Mouse (Mus musculus) testis, adult 2 months (tissue): Measurements from ENCODE around the gene Tex48. TPM values are rescaled to one million over a fixed set of nuclear protein-coding genes. Genes with fewer than 3 reads are reported as not detected.

Source experiments
- H3K27ac ChIP-seq: fragments of 200-500 bp; 2 replicates; pipeline ENCODE4 v1.5.1; 2012; ENCODE audit warnings: low read depth, low read length; ENCODE audit not compliant: control insufficient read depth, insufficient read depth
- H3K27me3 ChIP-seq: fragments of 200-500 bp; 2 replicates; pipeline ENCODE4 v1.6.1; 2012; ENCODE audit warnings: mild to moderate bottlenecking, low read length, moderate library complexity; ENCODE audit not compliant: control insufficient read depth, insufficient read depth
- H3K36me3 ChIP-seq: fragments of 200-500 bp; 2 replicates; pipeline ENCODE4 v1.6.1; 2012; ENCODE audit warnings: mild to moderate bottlenecking, low read length; ENCODE audit not compliant: control insufficient read depth, insufficient read depth
- H3K4me1 ChIP-seq: fragments of 200-500 bp; 2 replicates; pipeline ENCODE4 v1.6.1; 2012; ENCODE audit warnings: low read length; ENCODE audit not compliant: control insufficient read depth, insufficient read depth
- H3K4me3 ChIP-seq: fragments of 200-500 bp; 2 replicates; pipeline ENCODE4 v1.5.1; 2012; ENCODE audit warnings: low read depth, mild to moderate bottlenecking, low read length, moderate library complexity, mixed read lengths; ENCODE audit not compliant: control insufficient read depth
- CTCF ChIP-seq: fragments of 200-500 bp; IDR thresholded peaks from 2 replicates; pipeline ENCODE4 v1.5.1; 2012; ENCODE audit warnings: low read depth, mild to moderate bottlenecking, inconsistent platforms, low read length, moderate library complexity; ENCODE audit not compliant: control insufficient read depth, insufficient read depth, insufficient replicate concordance
- POLR2A ChIP-seq: fragments of 200-500 bp; IDR thresholded peaks from 2 replicates; pipeline ENCODE4 v1.6.1; 2012; ENCODE audit warnings: low read depth, mild to moderate bottlenecking, inconsistent platforms, low read length, moderate library complexity; ENCODE audit not compliant: control insufficient read depth
- polyA plus RNA-seq: library from polyadenylated mRNA; depleted of rRNA; stranded (reverse); fragments of >200 nt; gene quantifications from 2 replicates; pipeline ENCODE4 v1.2.3, GENCODE M21; 2012

Tex48 gene
- polyA plus RNA-seq, 1 experiment: 562 TPM

DNA sequence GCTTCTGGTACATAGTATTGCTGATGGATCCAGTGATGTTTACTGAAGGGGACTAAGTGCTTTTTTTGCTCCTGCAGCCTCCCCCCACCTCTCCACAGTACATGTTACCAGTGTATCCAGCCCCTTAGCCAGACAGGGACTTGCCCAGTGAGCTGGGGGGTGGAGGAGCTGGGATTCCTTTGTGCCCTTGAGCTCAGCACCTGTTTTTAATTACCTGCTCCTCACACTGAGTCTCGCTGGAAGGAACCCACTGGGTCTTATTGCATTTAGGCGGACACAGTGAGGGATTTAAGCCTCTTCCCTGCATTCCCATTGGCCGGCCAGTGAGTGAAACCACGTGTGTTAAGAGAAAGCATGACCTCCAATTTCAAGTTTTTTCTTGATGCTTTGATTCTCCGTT lies 39.6 kb downstream of the Tex48 start:
- Histone ChIP-seq H3K27me3 (no peaks in the 10 kb centered on the region), H3K4me1 (no peaks in the 10 kb centered on the region), H3K36me3 (no peaks in the 10 kb centered on the region), H3K4me3 (no peak overlapping the region), H3K27ac (no peak overlapping the region)
- TF ChIP-seq POLR2A (no peak), CTCF (no peak)

DNA sequence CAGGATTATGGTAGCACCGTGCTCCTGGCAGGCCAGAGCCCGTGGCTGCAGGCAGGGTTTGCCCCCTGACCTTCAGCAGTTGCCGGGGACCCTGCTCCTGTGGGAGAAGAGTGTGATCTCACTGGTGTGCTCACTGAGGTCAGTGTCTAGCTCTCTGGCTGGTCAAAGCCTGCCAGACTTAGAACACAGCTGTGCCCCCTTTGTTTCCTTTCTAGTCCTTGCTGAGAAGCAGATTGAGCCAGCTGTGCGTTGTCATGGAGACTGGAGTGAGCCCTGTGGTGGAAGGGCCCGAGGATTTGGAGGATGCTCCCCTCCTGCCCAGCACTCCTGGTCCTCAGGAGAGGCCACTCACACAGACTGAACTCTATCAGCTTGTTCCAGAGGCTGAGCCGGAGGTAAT lies 42.1 kb downstream of the Tex48 start:
- Histone ChIP-seq H3K4me1 (no peaks in the 10 kb centered on the region), H3K36me3 (no peaks in the 10 kb centered on the region), H3K27me3 (no peaks in the 10 kb centered on the region), H3K4me3 (no peak overlapping the region), H3K27ac (no peak overlapping the region)
- TF ChIP-seq CTCF (no peak), POLR2A (no peak)

DNA sequence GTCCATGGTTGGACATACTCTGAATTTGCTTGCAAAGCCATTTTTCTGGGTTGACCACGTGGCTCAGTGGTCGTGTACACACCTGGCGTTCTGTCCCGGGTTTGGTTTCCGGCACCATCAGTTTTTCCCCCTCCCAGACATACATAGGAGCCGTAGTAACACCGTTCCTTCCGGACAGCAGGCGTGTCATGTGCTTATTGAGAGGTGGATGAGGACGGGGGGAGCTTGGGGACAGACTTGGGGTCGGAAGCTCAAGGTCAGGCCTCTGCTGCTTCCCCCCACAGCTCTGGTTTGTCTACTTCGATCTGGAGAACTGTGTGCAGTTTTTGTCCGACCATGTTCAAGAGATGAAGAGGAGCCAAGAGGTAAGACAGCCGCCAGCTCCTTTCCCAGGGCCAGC lies 42.6 kb downstream of the Tex48 start:
- no peaks in the 10 kb centered on the region for H3K27me3 ChIP-seq
- no peak for TF ChIP-seq POLR2A
- TF ChIP-seq CTCF: no peak
- H3K27ac ChIP-seq: no peak overlapping the region
- no peaks in the 10 kb centered on the region for H3K4me1 ChIP-seq
- no peak overlapping the region for H3K4me3 ChIP-seq
- no peaks in the 10 kb centered on the region for H3K36me3 ChIP-seq

DNA sequence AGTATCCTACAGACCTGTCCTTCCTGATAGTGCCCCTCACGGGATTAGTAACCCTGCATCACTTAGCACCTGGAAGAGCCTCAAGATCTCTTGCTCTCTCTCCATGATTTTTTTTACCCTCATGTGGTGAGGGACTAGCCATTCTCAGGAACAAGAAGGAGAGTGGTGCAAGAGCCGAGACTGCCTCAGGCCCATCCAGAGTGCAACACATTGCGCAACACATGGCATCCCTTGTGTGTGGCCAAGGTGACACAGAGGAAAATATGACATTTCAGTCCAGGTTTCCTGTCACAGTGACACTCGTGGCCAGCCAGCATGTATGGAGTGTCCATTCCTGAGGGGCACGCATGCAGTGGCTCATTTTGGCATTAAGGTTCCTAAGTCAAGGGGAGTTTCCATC lies 49.6 kb downstream of the Tex48 start:
- Histone ChIP-seq H3K4me3 (no peak overlapping the region), H3K4me1 (no peaks in the 10 kb centered on the region), H3K27ac (no peak overlapping the region), H3K27me3 (no peaks in the 10 kb centered on the region), H3K36me3 (no peaks in the 10 kb centered on the region)
- TF ChIP-seq CTCF: no peak
- no peak for TF ChIP-seq POLR2A

DNA sequence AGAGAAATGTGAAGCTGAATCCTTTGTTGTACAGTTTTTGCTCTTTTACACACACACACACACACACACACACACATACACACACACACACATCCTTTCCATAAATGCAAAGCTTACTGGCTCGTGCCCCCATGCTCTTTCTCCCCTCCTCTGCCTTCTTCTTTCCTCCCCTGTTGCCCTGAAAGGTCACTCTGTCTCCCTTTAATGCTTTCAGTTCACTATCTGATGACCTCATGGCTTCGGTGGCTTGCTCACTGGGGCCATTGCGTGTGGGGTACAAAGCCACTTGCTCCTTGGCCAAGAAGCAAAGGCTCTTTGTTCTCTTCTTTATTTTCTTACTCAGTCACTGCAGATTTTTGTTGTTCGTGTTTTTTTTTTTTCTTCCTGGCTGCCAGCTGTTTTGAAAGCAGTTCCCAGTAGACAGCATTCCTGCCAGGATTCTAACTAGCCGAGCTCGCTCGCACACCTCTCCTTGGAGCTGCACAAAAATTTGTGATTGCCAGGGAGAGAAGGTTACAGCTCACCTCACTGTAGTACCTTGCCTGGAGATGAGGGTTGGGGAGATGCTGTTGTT lies 51.9 kb downstream of the Tex48 start:
- Histone ChIP-seq H3K36me3 (no peaks in the 10 kb centered on the region), H3K4me3 (no peak overlapping the region), H3K4me1 (no peaks in the 10 kb centered on the region), H3K27ac (no peak overlapping the region), H3K27me3 (no peaks in the 10 kb centered on the region)
- no peak for TF ChIP-seq CTCF
- TF ChIP-seq POLR2A: no peak

DNA sequence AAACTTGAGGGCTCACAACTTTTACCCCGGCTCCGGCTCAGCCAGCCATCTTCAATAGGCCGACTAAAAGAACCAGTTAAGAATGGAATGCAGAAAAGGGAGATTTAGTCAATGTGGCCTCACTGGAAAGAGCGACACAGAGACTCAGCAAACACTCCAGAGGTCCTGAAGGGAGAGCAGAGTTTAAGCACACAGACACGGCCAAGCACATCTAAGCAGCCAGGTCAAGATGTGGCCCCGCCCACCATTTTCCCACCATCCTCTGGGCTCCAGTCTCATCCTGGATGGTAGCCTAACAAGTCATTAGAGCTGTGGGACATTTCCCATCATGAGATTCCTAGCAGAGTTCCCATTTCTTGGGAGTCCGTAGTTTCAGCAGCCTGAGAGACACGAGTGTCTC lies 52.9 kb downstream of the Tex48 start:
- H3K36me3 ChIP-seq: no peaks in the 10 kb centered on the region
- no peaks in the 10 kb centered on the region for H3K4me1 ChIP-seq
- no peaks in the 10 kb centered on the region for H3K27me3 ChIP-seq
- H3K4me3 ChIP-seq: no peak overlapping the region
- TF ChIP-seq CTCF: no peak
- no peak for TF ChIP-seq POLR2A
- H3K27ac ChIP-seq: no peak overlapping the region

- Histone ChIP-seq H3K36me3 (no peaks in the 10 kb centered on the region), H3K4me1 (no peaks in the 10 kb centered on the region), H3K4me3 (no peak overlapping the region), H3K27ac (no peak overlapping the region), H3K27me3 (no peaks in the 10 kb centered on the region)
- TF ChIP-seq POLR2A: no peak
- no peak for TF ChIP-seq CTCF
Observed at GRCm38 (mm10) chr4:63567712-63568390, 54.4 kb downstream of the Tex48 start.

GRCm38 (mm10) chr4:63562742-63563141 lies 59.5 kb downstream of the Tex48 start:
- Histone ChIP-seq H3K27me3 (no peaks in the 10 kb centered on the region), H3K4me1 (peaks cover 21% of the 10 kb centered on the region), H3K4me3 (no peak overlapping the region), H3K27ac (no peak overlapping the region), H3K36me3 (no peaks in the 10 kb centered on the region)
- TF ChIP-seq POLR2A (no peak), CTCF (no peak)
